Mouse (Mus musculus): ENCODE results near the gene Htatsf1. TPM values are rescaled to one million over a fixed set of nuclear protein-coding genes. Genes with fewer than 3 reads are reported as not detected.

The Htatsf1 gene
- polyA plus RNA-seq, 2 experiments = 10.6 to 25.7 TPM

- H3K9ac ChIP-seq (replicated peaks) = peak overlapping the region; percentile 66
- H3K9me3 ChIP-seq (ENCODE audit: control insufficient read depth, low read length) = no peaks in the 10 kb centered on the region
- 0 out of 4 replicates have a peak, but pooled peaks cover 0 to 2% of the 10 kb centered on the region in 2 experiments for H3K4me1 ChIP-seq (replicated peaks; ENCODE audit: control insufficient read depth in 2 of 2, insufficient read depth in 2 of 2, low read length in 1 of 2)
- TF ChIP-seq CTCF (IDR thresholded peaks at IDR 0.05; ENCODE audit: low read depth) = no peak
- no peak for TF ChIP-seq EP300 (IDR thresholded peaks at IDR 0.05; ENCODE audit: low read depth)
- 19% methylated on average over 11 of the region's 11 CpGs for WGBS (ENCODE audit: insufficient replicate concordance)
- H3K36me3 ChIP-seq (replicated peaks; ENCODE audit: control insufficient read depth, insufficient read depth, low read depth) = no peaks in the 10 kb centered on the region
- H3K4me3 ChIP-seq (ENCODE audit: insufficient read depth in 1 of 2, low read depth in 2 of 2, low read length in 2 of 2) = peak overlapping the region; percentile 75 to 98
- no peak overlapping the region for H3K27ac ChIP-seq
- H3K4me2 ChIP-seq (ENCODE audit: low read depth) = peak overlapping the region; percentile 49
- DNase-seq (ENCODE audit: low read depth in 3 of 3, low spot score in 3 of 3) (no peak), ATAC-seq (ENCODE audit: insufficient read depth) (peak; percentile 10; the same call in 1 of the 2 replicates)
- H3K27me3 ChIP-seq (ENCODE audit: control insufficient read depth, insufficient read depth, low read length) = no peaks in the 10 kb centered on the region
Measured at GRCm38 (mm10) chrX:57053993-57054385, 606 bp downstream of the Htatsf1 start.

- H3K36me3 ChIP-seq (replicated peaks; ENCODE audit: control insufficient read depth, insufficient read depth, low read depth) = no peaks in the 10 kb centered on the region
- no peak overlapping the region for H3K4me2 ChIP-seq (ENCODE audit: low read depth)
- no peak for ATAC-seq (ENCODE audit: insufficient read depth)
- no peak overlapping the region for H3K4me3 ChIP-seq (ENCODE audit: insufficient read depth in 1 of 2, low read depth in 2 of 2, low read length in 2 of 2)
- TF ChIP-seq EP300 (IDR thresholded peaks at IDR 0.05; ENCODE audit: low read depth) = no peak
- TF ChIP-seq CTCF (IDR thresholded peaks at IDR 0.05; ENCODE audit: low read depth) = no peak
- 66% methylated on average over 5 of the region's 5 CpGs for WGBS (ENCODE audit: insufficient replicate concordance)
- no peak for DNase-seq (ENCODE audit: low read depth in 3 of 3, low spot score in 3 of 3)
- no peak overlapping the region for H3K9ac ChIP-seq (replicated peaks)
- no peaks in the 10 kb centered on the region for H3K4me1 ChIP-seq (replicated peaks; ENCODE audit: control insufficient read depth in 2 of 2, insufficient read depth in 2 of 2, low read length in 1 of 2)
- H3K9me3 ChIP-seq (ENCODE audit: control insufficient read depth, low read length) = no peaks in the 10 kb centered on the region
- H3K27ac ChIP-seq = no peak overlapping the region
- no peaks in the 10 kb centered on the region for H3K27me3 ChIP-seq (ENCODE audit: control insufficient read depth, insufficient read depth, low read length)
Measured at GRCm38 (mm10) chrX:57081496-57081895, 28.1 kb downstream of the Htatsf1 start.

GRCm38 (mm10) chrX:57087806-57088205 is 34.4 kb downstream of the Htatsf1 start, which contains the start of gene Vgll1:
Gene Vgll1 (plus strand): TSS chrX:57088106.
- H3K27ac ChIP-seq = no peak within 1 kb of the TSS
- no peak for ATAC-seq (ENCODE audit: insufficient read depth)
- no peaks in the 10 kb centered on the region for H3K27me3 ChIP-seq (ENCODE audit: control insufficient read depth, insufficient read depth, low read length)
- TF ChIP-seq CTCF (IDR thresholded peaks at IDR 0.05; ENCODE audit: low read depth) = no peak
- TF ChIP-seq EP300 (IDR thresholded peaks at IDR 0.05; ENCODE audit: low read depth) = no peak
- no peaks in the 10 kb centered on the region for H3K36me3 ChIP-seq (replicated peaks; ENCODE audit: control insufficient read depth, insufficient read depth, low read depth)
- no peaks in the 10 kb centered on the region for H3K4me1 ChIP-seq (replicated peaks; ENCODE audit: control insufficient read depth in 2 of 2, insufficient read depth in 2 of 2, low read length in 1 of 2)
- no peak for DNase-seq (ENCODE audit: low read depth in 3 of 3, low spot score in 3 of 3)
- 64% methylated on average over 4 of the region's 4 CpGs for WGBS (ENCODE audit: insufficient replicate concordance)
- no peak within 1 kb of the TSS for H3K9ac ChIP-seq (replicated peaks)
- no peak within 1 kb of the TSS for H3K4me2 ChIP-seq (ENCODE audit: low read depth)
- no peak within 1 kb of the TSS for H3K4me3 ChIP-seq (ENCODE audit: insufficient read depth in 1 of 2, low read depth in 2 of 2, low read length in 2 of 2)
- H3K9me3 ChIP-seq (ENCODE audit: control insufficient read depth, low read length) = no peaks in the 10 kb centered on the region

- DNase-seq (ENCODE audit: low read depth in 3 of 3, low spot score in 3 of 3) (no peak), ATAC-seq (ENCODE audit: insufficient read depth) (no peak)
- no peaks in the 10 kb centered on the region for H3K27me3 ChIP-seq (ENCODE audit: control insufficient read depth, insufficient read depth, low read length)
- 73% methylated on average over 1 of the region's 1 CpGs for WGBS (ENCODE audit: insufficient replicate concordance)
- H3K27ac ChIP-seq = no peak overlapping the region
- no peaks in the 10 kb centered on the region for H3K4me1 ChIP-seq (replicated peaks; ENCODE audit: control insufficient read depth in 2 of 2, insufficient read depth in 2 of 2, low read length in 1 of 2)
- H3K36me3 ChIP-seq (replicated peaks; ENCODE audit: control insufficient read depth, insufficient read depth, low read depth) = no peaks in the 10 kb centered on the region
- no peaks in the 10 kb centered on the region for H3K9me3 ChIP-seq (ENCODE audit: control insufficient read depth, low read length)
- H3K9ac ChIP-seq (replicated peaks) = no peak overlapping the region
- TF ChIP-seq EP300 (IDR thresholded peaks at IDR 0.05; ENCODE audit: low read depth) = no peak
- no peak for TF ChIP-seq CTCF (IDR thresholded peaks at IDR 0.05; ENCODE audit: low read depth)
- no peak overlapping the region for H3K4me3 ChIP-seq (ENCODE audit: insufficient read depth in 1 of 2, low read depth in 2 of 2, low read length in 2 of 2)
- H3K4me2 ChIP-seq (ENCODE audit: low read depth) = no peak overlapping the region
Measured at GRCm38 (mm10) chrX:57103415-57103814, 50.0 kb downstream of the Htatsf1 start.

- no peak for ATAC-seq (ENCODE audit: insufficient read depth)
- no peak overlapping the region for H3K9ac ChIP-seq (replicated peaks)
- no peaks in the 10 kb centered on the region for H3K27me3 ChIP-seq (ENCODE audit: control insufficient read depth, insufficient read depth, low read length)
- no peak overlapping the region for H3K4me2 ChIP-seq (ENCODE audit: low read depth)
- no peaks in the 10 kb centered on the region for H3K36me3 ChIP-seq (replicated peaks; ENCODE audit: control insufficient read depth, insufficient read depth, low read depth)
- no peaks in the 10 kb centered on the region for H3K9me3 ChIP-seq (ENCODE audit: control insufficient read depth, low read length)
- no peaks in the 10 kb centered on the region for H3K4me1 ChIP-seq (replicated peaks; ENCODE audit: control insufficient read depth in 2 of 2, insufficient read depth in 2 of 2, low read length in 1 of 2)
- H3K27ac ChIP-seq = no peak overlapping the region
- no peak for DNase-seq (ENCODE audit: low read depth in 3 of 3, low spot score in 3 of 3)
- 57% methylated on average over 3 of the region's 3 CpGs for WGBS (ENCODE audit: insufficient replicate concordance)
- no peak overlapping the region for H3K4me3 ChIP-seq (ENCODE audit: insufficient read depth in 1 of 2, low read depth in 2 of 2, low read length in 2 of 2)
- TF ChIP-seq CTCF (IDR thresholded peaks at IDR 0.05; ENCODE audit: low read depth) (no peak), EP300 (IDR thresholded peaks at IDR 0.05; ENCODE audit: low read depth) (no peak)
Measured at GRCm38 (mm10) chrX:57106956-57107355, 53.6 kb downstream of the Htatsf1 start.

Other genes with a start within 250 kb of the Htatsf1 start
- 0.02 and 0.15 TPM in 2 replicates for gene Map7d3, start 231.3 kb upstream of the Htatsf1 start, polyA plus RNA-seq (2012; rRNA removed)
- 0.13 and 0.53 TPM in 2 replicates for gene Map7d3, start 231.3 kb upstream of the Htatsf1 start, polyA plus RNA-seq (2014; fragmentation: Nextera tagmentation; extraction: Ambion mirVana)
- gene Adgrg4, start 183.4 kb upstream of the Htatsf1 start, polyA plus RNA-seq (2012; rRNA removed) = not detected in 2 replicates
- gene Adgrg4, start 183.4 kb upstream of the Htatsf1 start, polyA plus RNA-seq (2014; fragmentation: Nextera tagmentation; extraction: Ambion mirVana) = not detected in 2 replicates
- not detected in 2 replicates for gene Brs3, start 10.5 kb upstream of the Htatsf1 start, polyA plus RNA-seq (2012; rRNA removed)
- not detected in 2 replicates for gene Brs3, start 10.5 kb upstream of the Htatsf1 start, polyA plus RNA-seq (2014; fragmentation: Nextera tagmentation; extraction: Ambion mirVana)
- not detected in 2 replicates for gene Vgll1, start 34.5 kb downstream of the Htatsf1 start, polyA plus RNA-seq (2012; rRNA removed)
- gene Vgll1, start 34.5 kb downstream of the Htatsf1 start, polyA plus RNA-seq (2014; fragmentation: Nextera tagmentation; extraction: Ambion mirVana) = not detected in 2 replicates
- gene Cd40lg, start 158.6 kb downstream of the Htatsf1 start, polyA plus RNA-seq (2012; rRNA removed) = not detected in 2 replicates
- not detected in 2 replicates for gene Cd40lg, start 158.6 kb downstream of the Htatsf1 start, polyA plus RNA-seq (2014; fragmentation: Nextera tagmentation; extraction: Ambion mirVana)

All from liver, embryonic 14.5 days (tissue).